Mouse (Mus musculus): ENCODE measurements around the gene Cpeb3.
"Not testable (repeated sequence)": the region's sequence is repeated elsewhere in the genome, so short reads cannot be mapped to it uniquely, and the experiment has no call there.

Cpeb3 gene

GRCm38 (mm10) chr19:37207303-37208175, 862 bp downstream of the Cpeb3 start, which contains the start of gene March5:
March5 (plus strand) TSS chr19:37207543.
- DNase-seq (ENCODE audit: low read depth, low spot score): peak; percentile 78

- DNase-seq (ENCODE audit: low read depth, low spot score): peak; percentile 56
Measured at GRCm38 (mm10) chr19:37206641-37207302, 1.6 kb downstream of the Cpeb3 start.

- DNase-seq (ENCODE audit: low read depth, low spot score): not testable (repeated sequence)
Measured at GRCm38 (mm10) chr19:37205155-37205554, 3.2 kb downstream of the Cpeb3 start.

GRCm38 (mm10) chr19:37203371-37203770, 5.0 kb downstream of the Cpeb3 start:
- no peak for DNase-seq (ENCODE audit: low read depth, low spot score)

GRCm38 (mm10) chr19:37199889-37200288, 8.5 kb downstream of the Cpeb3 start:
- no peak for DNase-seq (ENCODE audit: low read depth, low spot score)

GRCm38 (mm10) chr19:37198165-37198880, 10.1 kb downstream of the Cpeb3 start:
- DNase-seq (ENCODE audit: low read depth, low spot score): no peak

- DNase-seq (ENCODE audit: low read depth, low spot score): no peak
Measured at GRCm38 (mm10) chr19:37192475-37193058, 15.8 kb downstream of the Cpeb3 start.

- no peak for DNase-seq (ENCODE audit: low read depth, low spot score)
Measured at GRCm38 (mm10) chr19:37188366-37188948, 19.9 kb downstream of the Cpeb3 start.

- DNase-seq (ENCODE audit: low read depth, low spot score): peak; percentile 85
Measured at GRCm38 (mm10) chr19:37177819-37178708, 30.3 kb downstream of the Cpeb3 start.

GRCm38 (mm10) chr19:37176879-37177462, 31.4 kb downstream of the Cpeb3 start:
- no peak for DNase-seq (ENCODE audit: low read depth, low spot score)

- DNase-seq (ENCODE audit: low read depth, low spot score): peak; percentile 66
Measured at GRCm38 (mm10) chr19:37175919-37176318, 32.5 kb downstream of the Cpeb3 start.

- no peak for DNase-seq (ENCODE audit: low read depth, low spot score)
Measured at GRCm38 (mm10) chr19:37175436-37175805, 33.0 kb downstream of the Cpeb3 start.

- DNase-seq (ENCODE audit: low read depth, low spot score): peak; percentile 86
Measured at GRCm38 (mm10) chr19:37174716-37175435, 33.5 kb downstream of the Cpeb3 start.

GRCm38 (mm10) chr19:37174116-37174715, 34.2 kb downstream of the Cpeb3 start:
- no peak for DNase-seq (ENCODE audit: low read depth, low spot score)

GRCm38 (mm10) chr19:37173331-37174115, 34.9 kb downstream of the Cpeb3 start:
- DNase-seq (ENCODE audit: low read depth, low spot score): no peak

- no peak for DNase-seq (ENCODE audit: low read depth, low spot score)
Measured at GRCm38 (mm10) chr19:37172566-37173130, 35.8 kb downstream of the Cpeb3 start.

- DNase-seq (ENCODE audit: low read depth, low spot score): no peak
Measured at GRCm38 (mm10) chr19:37172096-37172495, 36.3 kb downstream of the Cpeb3 start.
